Mouse (Mus musculus) granulocyte monocyte progenitor cell, adult 5-6 weeks (primary cell): Measurements from ENCODE around the gene Celsr1. TPM values are rescaled to one million over a fixed set of nuclear protein-coding genes. Genes with fewer than 3 reads are reported as not detected.
"Not testable (repeated sequence)": the region's sequence is repeated elsewhere in the genome, so short reads cannot be mapped to it uniquely, and the experiment has no call there.

Source experiments
- ATAC-seq: replicated peaks from 2 replicates; pipeline ENCODE4 v1.8.0; 2016; ENCODE audit warnings: mild to moderate bottlenecking, moderate TSS enrichment, inconsistent platforms; ENCODE audit not compliant: poor library complexity, severe bottlenecking
- total RNA-seq, 2 experiments: library from RNA; stranded (forward) in 1 of 2; stranded (reverse) in 1 of 2; fragments of 200-712, 200-1000 nt in 1 of 2; fragments of >200 nt in 1 of 2; fragmentation: Nextera tagmentation in 1 of 2; gene quantifications; 2 replicates each; pipeline ENCODE4 v1.2.3; 2014 to 2017

Gene Celsr1
- total RNA-seq, 2 experiments from 2014 or later: 8.0 to 8.7 TPM

DNA sequence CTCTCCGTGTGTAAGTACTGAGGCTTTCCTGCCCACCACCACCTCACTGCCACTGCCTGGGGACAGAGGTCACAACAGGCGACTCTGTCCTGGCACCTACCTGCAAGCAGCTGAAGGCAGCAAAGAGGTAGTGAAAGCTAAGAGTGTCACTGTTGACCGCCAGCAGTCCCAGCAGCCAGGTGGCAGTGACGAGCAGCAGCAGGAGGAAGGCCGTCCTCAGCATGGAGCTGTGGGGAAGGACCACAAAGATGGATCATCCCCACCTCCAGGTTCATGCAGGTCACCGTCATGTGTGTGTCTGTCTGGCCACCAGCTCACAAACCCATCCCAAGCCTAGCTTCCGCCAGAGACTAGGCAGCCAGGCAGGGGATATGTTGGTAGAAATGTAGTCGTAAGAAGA, 129.8 kb downstream of the Celsr1 start:
- ATAC-seq: no peak

DNA sequence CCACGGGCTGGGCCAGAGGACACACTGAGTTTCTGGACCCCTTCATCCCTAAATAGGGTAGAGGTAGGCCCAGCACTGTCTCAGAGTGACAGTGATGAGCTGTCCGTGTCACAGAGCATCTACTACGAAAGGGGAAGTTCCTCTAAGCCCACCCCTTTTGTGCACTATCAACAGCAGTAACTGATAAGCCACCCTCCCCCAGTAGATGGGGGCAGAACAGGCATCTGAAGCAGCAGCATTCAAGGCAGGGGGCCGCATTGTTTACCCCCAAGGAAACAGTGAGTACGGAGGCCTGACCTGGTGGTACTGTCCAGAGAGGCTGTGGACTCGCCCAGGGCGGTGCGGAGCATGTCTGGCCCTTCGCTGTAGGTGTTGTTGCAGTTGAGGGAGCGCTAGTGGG, 131.1 kb downstream of the Celsr1 start:
- ATAC-seq: peak; percentile 54

GRCm38 (mm10) chr15:85900801-85901200, 132.8 kb downstream of the Celsr1 start:
- ATAC-seq: no peak

DNA sequence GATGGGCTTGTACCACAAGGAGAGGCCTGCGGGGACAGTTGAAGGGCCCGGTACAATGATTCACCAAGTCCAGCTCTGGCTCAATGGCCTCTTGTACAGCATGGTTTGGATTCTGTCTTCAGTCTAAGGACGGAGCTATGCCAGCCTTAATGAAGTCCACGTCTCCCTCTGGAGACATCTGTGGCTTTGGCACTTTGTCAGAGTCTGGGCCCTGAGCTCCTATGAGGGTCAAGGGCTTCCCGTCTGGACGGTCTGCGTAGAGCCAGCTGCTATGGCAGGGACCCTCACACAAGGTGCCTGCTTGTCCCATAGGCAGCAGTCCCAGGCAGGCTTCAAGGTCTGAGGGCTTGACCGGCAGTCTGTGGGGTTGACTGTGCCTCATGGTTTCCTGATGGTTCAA, 133.3 kb downstream of the Celsr1 start:
- no peak for ATAC-seq

DNA sequence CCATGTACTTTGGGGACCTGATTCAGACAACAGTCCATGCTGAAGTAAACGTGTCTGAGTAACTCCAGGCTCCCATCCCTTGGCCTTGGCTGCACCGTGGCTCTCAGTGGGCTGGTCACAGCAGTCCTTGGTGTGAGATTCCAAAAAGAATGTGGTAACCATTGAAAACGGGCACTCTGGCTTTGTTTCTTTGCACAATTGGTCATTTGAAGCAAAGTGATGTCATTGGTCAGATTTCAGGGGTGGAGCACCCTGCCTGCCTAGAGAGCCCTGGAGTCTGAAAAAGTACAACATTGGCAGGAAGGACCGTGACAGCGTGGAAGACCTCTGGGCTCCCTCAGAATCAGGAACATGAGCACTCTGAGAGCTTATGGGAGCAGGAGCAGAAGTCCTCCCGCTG, 134.2 kb downstream of the Celsr1 start:
- no peak for ATAC-seq

GRCm38 (mm10) chr15:85897113-85897512, 136.5 kb downstream of the Celsr1 start:
- ATAC-seq: no peak

DNA sequence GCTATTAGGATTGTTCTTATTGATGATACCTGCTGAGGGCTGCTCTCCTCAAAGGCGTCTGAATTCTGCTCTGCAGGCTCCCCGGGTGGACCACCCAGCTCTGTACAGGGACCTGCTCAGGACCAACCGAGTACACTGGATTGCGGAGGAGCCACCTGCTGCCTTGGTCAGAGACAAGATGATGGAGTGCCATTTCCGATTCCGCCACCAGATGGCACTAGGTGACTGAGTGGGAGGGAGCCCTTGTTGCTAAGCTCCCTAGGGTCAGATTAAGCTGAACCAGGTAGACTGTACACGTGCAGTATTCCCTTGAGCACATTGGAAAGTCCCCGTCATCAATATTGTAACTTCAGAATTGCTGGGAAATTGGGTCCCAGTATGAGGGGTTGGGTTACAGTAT, 137.3 kb downstream of the Celsr1 start:
- ATAC-seq: peak; percentile 87

DNA sequence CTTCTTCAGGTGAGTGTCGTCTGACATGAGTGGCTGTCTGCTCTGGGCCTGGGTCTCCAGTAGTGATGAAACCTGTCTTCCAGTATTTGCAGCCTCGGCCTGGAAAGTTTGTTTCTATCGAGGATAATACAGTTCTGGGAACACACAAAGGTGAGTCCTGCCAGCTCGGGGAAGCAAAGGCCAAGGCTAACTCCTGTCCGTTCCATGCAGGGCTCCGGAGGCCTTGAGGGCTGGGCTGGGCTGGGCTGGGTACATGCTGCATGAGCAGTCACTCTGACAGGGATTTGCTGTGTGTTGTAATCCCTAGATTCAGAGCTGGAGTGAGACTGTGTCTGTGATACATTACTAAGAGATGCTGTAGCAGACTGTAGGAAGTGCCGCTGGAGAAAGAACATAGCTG, 139.7 kb downstream of the Celsr1 start:
- ATAC-seq: no peak

DNA sequence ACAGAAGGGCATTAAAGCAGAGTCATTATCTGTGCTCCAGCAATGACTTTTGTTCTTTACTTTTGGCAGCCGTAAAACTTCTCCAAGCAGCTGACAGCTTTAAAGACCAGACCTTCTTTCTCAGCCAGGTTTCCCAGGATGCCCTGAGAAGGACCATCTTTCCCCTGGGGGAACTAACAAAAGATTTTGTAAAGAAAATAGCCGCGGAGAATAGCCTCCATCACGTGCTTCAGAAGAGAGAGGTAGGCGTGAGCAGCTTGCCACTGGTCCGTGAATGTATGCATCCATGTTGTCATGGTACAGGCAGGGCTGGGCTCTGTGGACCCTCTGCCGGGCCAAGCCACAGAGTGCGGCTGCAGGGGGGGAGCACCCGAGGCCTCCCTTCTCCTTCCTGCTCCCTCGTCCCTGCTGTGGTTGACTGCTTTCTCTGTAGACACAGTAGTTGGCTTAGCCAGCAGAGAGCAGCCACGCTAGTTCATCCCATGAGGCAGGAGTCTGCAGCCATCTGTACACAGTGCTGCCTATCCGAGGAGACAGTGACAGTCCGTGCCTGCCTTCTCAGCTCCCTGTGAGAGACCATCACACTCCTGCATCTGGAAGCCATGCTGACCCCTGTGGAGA, 141.0 kb downstream of the Celsr1 start:
- ATAC-seq: no peak

DNA sequence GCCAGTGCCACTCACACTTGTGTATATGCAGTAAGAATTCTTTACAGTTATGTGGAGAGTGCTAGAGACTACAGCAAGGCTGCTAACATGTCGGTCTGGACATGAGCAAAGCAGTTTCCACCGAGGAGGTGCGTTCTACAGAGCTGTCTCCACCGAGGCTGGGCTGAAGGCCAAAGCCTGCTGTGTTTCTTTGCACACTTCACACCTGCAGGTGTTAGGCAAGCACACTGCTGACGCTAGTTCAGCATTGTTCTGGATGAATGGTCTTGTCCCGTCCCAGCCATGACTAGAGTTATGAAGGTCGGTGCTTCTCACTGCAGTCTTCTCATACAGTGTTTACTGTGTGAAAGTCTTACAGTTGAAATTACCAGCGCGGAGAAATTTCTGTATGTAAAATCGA, 141.6 kb downstream of the Celsr1 start:
- no peak for ATAC-seq

DNA sequence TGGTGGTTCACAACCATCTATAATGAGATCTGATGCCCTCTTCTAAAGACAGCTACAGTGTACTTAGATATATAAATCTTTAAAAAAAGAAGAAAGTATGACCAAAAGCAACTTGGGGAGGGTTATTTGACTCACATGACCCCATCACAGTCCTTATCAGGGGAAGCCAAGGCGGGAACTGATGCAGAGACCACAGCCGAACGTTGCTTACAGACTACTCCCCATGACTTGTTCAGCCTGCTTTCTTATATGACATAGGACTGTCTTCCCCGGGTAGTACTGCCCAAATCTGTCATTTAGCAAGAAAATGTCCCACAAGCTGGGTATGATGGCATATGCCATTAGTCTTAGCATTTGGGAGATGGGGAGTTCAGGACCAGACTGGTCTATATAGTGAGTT, 144.3 kb downstream of the Celsr1 start:
- no peak for ATAC-seq

DNA sequence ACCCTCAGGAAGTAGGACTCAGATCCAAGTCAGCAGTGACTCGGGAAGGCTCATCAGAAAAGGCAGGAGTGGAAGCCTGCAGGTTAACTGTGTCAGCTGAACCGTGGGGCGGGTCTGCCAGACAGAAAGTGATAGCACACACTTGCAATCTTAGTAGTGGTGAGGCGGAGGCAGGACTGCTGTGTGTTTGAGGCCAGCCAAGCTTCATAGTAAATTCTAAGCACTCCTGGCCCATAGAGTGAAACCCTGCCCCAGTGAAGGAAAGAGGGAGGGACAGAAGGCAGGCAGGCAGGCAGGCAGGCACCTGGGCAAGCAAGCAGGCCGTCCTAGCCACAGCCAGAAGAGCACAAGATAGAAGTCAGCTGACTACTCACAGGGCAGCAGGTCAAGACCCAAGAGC, 148.0 kb downstream of the Celsr1 start:
- ATAC-seq: no peak

DNA sequence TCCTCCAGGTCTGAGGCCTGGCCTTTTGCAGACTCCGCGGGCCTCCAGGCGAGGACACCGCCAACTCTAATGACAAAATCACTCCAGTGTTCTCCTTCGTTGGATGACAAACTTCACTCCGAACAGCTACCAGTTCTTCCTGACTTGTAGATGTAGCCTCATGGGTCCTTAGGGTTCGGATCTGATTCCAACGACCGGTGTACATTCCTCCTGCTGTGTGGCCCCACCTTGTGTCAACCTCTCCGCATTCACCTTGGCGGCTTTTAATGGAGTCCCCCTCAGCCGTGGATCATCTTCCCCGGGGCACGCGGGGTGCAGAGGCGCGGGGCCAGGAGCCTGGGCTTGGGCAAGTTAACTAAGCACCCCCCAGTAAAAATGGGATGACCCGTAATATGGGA, 154.1 kb downstream of the Celsr1 start:
- peak; percentile 11 for ATAC-seq

DNA sequence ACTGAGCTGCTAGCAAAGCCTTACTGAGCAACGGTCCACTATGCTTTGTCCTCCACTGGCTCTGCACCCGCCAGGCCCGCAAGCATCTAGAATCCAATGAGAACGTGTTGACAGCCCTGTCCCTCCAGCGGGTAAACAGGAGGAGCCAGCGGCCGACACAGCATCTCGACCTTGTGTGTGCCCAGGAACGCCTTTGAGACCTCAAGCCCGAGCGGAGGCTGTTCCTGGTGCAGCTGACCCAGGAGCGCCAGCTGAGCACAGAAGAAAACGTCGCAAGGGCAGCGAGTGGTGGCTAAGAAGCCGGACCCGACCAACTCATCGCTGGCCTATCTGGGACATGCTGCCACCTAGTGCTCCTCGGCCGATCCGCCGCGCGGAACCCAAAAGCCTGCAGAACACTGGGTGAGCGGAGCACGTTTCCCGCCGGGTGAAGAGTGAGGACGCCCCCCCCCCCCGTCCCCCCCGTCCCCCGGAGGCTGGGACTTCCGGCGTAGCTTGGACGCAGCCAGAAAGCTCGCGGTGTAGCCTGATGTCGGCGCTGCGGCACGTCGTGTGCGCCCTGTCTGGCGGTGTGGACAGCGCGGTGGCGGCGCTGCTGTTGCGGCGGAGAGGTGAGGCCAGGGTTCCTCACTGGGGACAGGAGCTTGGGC, 154.6 kb downstream of the Celsr1 start, which contains the start of gene Trmu:
Trmu (plus strand) TSS at position 465 of the 650 bp plus-strand sequence.
- ATAC-seq: peak; percentile 90

DNA sequence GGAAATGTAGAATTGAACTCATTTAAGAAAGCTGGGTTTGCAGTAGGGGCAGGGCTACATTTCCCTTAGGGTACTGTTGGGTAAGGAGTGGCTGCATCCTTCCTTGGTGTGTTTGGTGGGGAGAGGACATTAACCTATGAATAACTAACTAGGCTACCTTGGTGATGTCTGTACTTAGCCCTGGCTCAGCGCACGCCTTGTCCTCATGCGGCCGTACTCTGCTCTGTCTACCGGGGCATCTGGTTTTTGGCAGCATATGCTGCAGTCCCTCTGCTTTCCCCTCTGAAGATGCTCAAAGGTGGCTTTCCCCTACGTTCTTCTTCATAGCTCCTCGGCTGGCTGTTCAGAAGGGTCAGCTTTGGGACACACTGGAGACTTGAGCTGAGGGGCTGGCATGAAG, 156.2 kb downstream of the Celsr1 start:
- no peak for ATAC-seq

DNA sequence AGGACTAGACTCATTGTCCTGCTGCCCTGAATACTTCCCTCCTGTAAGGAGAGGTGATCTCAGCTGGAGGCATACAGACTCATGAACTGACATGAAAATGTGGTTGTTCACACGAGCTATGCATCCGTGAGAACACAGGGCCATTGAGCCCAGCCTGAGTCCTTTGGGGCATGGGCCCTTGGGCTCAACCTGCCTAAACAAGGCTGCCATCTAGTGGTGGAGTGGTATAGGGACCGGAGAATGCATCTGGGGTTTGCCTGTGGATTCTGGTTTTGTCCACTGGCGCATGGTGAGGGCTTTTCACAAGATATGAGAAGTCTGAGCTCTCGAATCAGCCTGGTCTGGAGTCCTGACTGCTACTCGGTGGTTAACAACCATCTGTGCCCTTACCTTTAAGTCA, 165.9 kb downstream of the Celsr1 start:
- peak; percentile 91 for ATAC-seq

DNA sequence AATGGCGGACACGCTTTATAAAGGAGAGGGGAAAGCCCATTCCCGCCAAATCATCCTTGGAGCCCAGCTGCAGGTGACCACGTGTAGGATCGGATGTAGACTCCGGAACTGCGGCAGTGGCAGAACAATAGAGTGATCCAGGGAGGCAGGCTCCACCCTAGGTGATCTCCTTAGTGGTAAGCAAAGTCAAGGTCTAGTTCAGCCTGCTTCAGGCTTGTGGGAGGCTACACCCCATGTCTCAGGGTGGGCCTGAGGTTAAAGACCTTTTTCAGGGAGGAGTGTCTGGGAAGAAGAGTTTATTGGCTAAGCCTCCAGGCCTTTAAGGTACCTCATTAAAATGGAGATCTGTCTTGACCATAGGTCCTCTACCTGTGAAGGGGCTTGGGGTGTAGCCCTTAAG, 167.7 kb downstream of the Celsr1 start:
- ATAC-seq: not testable (repeated sequence)

GRCm38 (mm10) chr15:85859490-85860031, 174.0 kb downstream of the Celsr1 start, which contains the start of gene Gtse1:
Gene Gtse1, plus strand, starts transcription at chr15:85859745.
- peak; percentile 99 for ATAC-seq

- ATAC-seq: peak; percentile 35; the same call in 1 of the 2 replicates
Observed at GRCm38 (mm10) chr15:85858980-85859489, 174.5 kb downstream of the Celsr1 start.

DNA sequence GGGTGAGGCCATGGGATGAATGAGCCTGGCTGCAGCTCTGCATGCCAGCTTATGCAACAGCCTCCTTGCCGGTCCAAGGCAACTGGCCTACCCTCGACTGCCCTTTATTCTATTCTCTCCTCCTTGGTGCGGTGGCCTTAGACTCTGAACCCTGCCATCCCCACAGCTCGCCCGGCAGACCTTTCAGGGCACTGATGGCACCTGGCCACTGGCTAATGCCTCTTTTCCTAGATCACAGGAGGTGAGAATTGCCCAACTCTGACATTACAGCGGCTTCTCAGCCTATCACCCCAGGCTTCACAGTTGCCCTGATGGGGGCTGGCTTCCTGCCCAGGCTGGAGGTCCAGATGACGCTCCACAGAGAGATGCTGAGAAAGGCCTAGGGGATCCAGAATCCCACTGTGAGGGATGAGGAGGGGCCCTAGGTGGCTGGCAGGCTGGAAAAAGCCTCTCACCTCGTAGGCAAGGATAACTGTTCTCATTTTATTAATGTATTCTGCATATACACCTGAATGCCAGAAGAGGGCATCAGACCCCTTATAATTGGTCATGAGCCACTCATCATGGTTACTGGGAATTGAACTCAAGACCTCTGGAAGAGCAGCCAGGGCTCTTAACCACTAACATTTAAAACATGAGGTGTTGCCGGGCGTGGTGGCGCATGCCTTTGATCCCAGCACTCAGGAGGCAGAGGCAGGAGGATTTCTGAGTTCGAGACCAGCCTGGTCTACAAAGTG, 181.8 kb downstream of the Celsr1 start:
- ATAC-seq: no peak
